Mouse (Mus musculus): Measurements from ENCODE around the gene Tff2.
A peak's percentile ranks its signal among the peaks of the same experiment; 100 is the strongest.

The Tff2 gene

GRCm38 (mm10) chr17:31144040-31145037 lies at the start of gene Tff2:
Tff2 (minus strand) TSS chr17:31144282.
- ATAC-seq (ENCODE audit: insufficient number of reproducible peaks, low FRiP score, low TSS enrichment) = no peak

GRCm38 (mm10) chr17:31193360-31193759 lies 49.3 kb upstream of the Tff2 start:
- no peak for ATAC-seq (ENCODE audit: insufficient number of reproducible peaks, low FRiP score, low TSS enrichment)

- ATAC-seq (ENCODE audit: insufficient number of reproducible peaks, low FRiP score, low TSS enrichment) = no peak
Observed at GRCm38 (mm10) chr17:31192663-31193062, 48.6 kb upstream of the Tff2 start.

DNA sequence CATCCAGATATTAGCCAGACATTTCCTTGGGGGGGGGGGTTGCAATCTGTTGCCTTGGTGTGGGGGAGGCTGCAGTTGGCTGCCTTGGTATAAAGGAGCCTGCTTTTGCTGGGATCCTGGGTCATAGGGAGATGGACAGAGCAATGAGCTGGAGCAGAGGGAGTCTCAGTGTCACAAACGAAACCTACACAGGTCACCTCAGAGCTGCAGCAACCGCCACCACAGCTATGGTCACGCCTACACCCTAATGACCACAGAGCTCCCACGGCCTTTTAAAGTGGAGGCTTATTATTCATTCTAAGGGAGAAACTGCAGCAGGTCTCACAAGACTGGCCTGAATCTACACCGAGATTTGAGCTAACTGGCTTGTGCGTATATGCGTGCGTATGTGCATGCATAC lies 47.7 kb upstream of the Tff2 start:
- ATAC-seq (ENCODE audit: insufficient number of reproducible peaks, low FRiP score, low TSS enrichment) = no peak

DNA sequence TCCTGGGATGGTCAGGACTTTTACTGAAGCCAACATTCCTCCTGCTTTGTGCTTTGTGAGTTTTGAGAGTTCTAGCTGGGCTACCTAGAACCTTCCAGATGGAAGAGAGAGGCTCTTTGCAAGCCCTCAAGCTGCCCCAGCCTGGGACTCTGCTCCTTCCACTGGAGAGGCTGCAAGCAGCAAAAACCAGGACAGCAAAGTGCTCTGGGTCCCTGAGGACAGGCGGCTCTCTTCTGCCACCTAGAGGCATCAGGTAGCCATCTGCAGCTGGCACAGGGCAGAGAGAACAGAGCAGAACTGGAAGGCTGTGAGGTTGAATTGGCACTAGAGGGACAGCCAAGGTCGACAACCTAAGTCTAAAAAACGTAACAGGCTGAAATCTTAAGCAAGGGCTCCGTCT lies 43.3 kb upstream of the Tff2 start:
- peak; percentile 82 for ATAC-seq (ENCODE audit: insufficient number of reproducible peaks, low FRiP score, low TSS enrichment)

- no peak for ATAC-seq (ENCODE audit: insufficient number of reproducible peaks, low FRiP score, low TSS enrichment)
Observed at GRCm38 (mm10) chr17:31184269-31184990, 40.3 kb upstream of the Tff2 start.

DNA sequence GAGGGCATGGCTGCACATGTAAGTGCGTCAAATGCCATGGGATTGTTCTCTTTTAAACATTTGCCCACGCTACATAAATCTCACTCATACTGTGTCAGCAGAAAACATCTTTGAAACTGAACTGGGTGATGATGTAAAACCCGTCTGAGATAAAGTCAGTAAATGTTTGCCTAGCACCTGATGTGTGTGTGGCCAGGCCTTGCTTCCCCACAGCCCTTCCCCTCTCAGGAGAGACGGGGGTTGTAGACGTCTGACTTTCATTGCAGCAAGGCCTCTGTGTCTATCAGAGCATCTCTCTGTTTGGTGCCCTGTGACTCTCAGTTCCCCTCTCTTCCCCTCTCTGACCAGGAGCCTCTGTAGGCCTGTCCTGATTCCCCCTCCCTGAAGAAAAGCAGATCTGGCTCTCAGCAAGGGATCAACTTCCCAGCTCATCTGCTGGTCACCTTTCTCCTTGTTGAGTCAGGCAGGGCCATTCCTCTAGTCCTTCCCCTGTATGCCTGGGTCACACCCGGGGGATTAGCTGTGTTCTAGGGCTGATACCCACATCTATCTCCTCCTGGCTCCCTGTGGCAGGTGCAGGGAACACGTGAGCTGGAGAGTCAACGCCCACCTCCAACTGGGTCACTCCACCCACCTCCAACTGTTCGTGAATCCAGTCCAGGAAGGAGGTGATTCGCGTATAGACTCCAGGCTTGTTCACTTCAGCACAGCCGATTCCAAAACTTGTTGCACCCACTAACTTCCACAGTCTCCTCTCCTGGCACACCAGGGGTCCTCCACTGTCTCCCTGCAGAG lies 39.3 kb upstream of the Tff2 start:
- ATAC-seq (ENCODE audit: insufficient number of reproducible peaks, low FRiP score, low TSS enrichment) = no peak

DNA sequence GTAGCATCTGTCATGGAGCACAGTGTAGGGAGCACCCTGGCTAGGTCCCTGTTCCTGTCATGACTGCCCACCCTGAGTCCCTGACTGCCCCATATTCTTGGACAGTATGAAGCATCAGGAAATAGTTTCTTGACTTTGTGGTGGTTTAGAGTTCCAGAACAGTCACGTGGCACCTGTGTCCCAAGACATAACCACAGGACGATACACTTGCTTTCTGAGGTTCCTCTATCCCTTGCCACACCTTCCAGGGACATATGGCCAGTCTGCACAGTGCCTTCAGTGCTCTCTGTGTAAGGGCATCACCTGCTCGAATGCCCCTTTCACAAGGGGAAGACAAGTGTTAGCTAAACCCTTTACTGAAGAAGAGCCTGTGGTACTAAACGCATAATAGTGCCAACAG lies 37.4 kb upstream of the Tff2 start:
- ATAC-seq (ENCODE audit: insufficient number of reproducible peaks, low FRiP score, low TSS enrichment) = no peak

DNA sequence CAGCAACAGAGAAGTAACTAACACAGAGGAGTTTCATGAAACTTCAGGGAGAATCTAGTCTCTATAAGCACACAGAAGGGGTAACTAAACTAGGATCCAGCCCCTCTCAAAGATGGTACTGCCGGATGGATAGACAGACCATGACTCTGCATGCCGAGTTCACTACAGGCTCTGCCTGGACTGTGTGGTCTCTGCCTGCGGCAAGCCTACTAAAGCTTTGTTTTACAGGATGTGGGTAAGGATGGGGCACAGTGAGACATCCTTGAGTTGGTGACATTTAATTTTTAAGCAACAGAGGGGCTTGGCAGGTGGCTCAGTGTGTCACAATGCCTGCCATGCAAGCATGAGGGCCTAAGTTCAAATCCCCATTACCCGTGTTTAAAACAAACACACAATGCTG lies 32.2 kb upstream of the Tff2 start:
- ATAC-seq (ENCODE audit: insufficient number of reproducible peaks, low FRiP score, low TSS enrichment) = no peak

DNA sequence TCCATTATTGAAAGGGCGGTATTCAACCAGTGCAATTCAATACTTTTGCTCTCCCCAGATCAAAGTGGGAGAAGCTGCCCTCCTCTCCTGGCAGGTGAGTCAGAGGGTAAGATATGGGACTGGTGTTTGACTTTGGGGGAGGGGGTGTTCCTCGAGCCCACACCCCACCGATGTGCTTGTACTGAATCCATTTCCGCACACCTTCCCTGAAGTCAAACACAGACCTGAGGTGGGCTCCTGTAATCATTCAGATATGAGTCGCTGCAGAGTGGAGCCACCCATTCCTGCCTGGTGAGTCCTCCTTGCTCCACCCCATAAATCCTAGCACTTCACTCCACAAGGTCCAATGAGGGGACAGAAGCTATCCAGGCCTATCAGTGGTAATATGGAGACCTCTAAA lies 25.7 kb upstream of the Tff2 start:
- no peak for ATAC-seq (ENCODE audit: insufficient number of reproducible peaks, low FRiP score, low TSS enrichment)

GRCm38 (mm10) chr17:31165127-31165526 lies 21.0 kb upstream of the Tff2 start, which contains the start of gene Tff1:
Tff1 (minus strand) TSS chr17:31165277.
- ATAC-seq (ENCODE audit: insufficient number of reproducible peaks, low FRiP score, low TSS enrichment) = no peak

GRCm38 (mm10) chr17:31163821-31164220 lies 19.7 kb upstream of the Tff2 start:
- no peak for ATAC-seq (ENCODE audit: insufficient number of reproducible peaks, low FRiP score, low TSS enrichment)

- no peak for ATAC-seq (ENCODE audit: insufficient number of reproducible peaks, low FRiP score, low TSS enrichment)
Observed at GRCm38 (mm10) chr17:31162607-31163006, 18.5 kb upstream of the Tff2 start.

- no peak for ATAC-seq (ENCODE audit: insufficient number of reproducible peaks, low FRiP score, low TSS enrichment)
Observed at GRCm38 (mm10) chr17:31160291-31160690, 16.2 kb upstream of the Tff2 start.

DNA sequence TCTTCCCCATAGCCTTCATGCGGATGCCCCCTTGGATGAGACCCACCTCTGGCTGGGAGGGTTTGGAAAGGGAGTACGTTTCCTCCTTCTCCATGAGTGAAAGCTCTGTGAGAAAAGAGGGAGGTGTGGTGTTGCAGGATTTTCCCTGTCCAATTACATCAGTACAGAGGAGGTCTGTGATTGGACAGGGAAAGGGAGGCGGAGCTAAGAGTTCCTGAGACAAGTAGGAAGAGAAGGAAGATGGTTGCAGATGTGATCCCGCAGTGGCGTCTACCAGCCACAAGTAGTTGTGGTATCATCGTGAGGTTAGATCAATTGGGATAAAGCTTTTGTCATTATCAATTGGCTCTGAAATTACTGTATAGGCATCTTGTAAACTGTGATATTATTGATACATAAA lies 13.8 kb upstream of the Tff2 start:
- no peak for ATAC-seq (ENCODE audit: insufficient number of reproducible peaks, low FRiP score, low TSS enrichment)

DNA sequence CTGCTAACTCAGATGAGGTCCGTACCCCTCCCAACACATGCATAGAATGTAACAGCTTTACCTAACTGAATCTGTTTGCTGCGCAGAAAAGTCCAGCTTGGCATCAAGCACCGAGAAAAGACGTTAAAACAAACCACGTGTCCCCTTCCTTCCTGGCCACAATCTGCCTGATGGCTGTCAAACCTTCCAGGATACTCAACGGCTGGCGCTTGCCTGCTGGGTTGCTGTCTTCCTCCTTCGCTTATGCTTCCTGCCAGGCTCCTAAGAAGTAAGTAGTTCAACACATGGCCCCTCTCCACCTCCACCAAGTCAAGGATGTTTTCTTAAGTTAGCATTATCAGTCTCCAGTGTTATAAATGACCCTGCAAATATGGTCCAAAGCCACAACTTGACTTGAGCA lies 9.7 kb upstream of the Tff2 start:
- ATAC-seq (ENCODE audit: insufficient number of reproducible peaks, low FRiP score, low TSS enrichment) = no peak

- ATAC-seq (ENCODE audit: insufficient number of reproducible peaks, low FRiP score, low TSS enrichment) = no peak
Observed at GRCm38 (mm10) chr17:31152966-31153499, 9.0 kb upstream of the Tff2 start.

GRCm38 (mm10) chr17:31152512-31152911 lies 8.4 kb upstream of the Tff2 start:
- ATAC-seq (ENCODE audit: insufficient number of reproducible peaks, low FRiP score, low TSS enrichment) = no peak

GRCm38 (mm10) chr17:31145998-31146397 lies 1.9 kb upstream of the Tff2 start:
- ATAC-seq (ENCODE audit: insufficient number of reproducible peaks, low FRiP score, low TSS enrichment) = no peak

DNA sequence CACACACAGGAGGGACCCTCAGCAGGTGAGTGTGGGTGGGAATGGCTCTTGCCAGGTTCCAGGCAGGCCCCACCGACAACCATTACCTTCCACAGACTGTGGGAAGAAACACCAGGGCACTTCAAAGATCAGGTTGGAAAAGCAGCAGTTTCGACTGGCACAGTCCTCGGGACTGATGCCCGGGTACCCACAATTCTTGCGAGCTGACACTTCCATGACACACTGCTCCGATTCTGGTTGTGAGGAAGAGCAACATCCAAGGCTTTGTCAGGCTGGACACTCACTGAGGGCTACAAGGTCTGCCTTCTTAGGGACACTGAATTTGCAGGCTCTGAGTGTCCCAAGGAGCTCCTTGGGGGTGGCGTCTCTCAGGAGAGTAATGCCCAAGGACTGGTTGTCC lies 2.0 kb downstream of the Tff2 start:
- ATAC-seq (ENCODE audit: insufficient number of reproducible peaks, low FRiP score, low TSS enrichment) = no peak

All from cerebellum, adult (tissue).